Mouse (Mus musculus) kidney, embryonic 14.5 days (tissue): ENCODE measurements around the gene R3hdm2. TPM values are rescaled to one million over a fixed set of nuclear protein-coding genes. Genes with fewer than 3 reads are reported as not detected.

Experiments
- ATAC-seq: fragments of 200-750 bp; cut with Nextera tagmentation; 2 replicates; pipeline ENCODE4 v1.8.0; 2017; ENCODE audit warnings: moderate number of reproducible peaks, mild to moderate bottlenecking, moderate TSS enrichment, moderate library complexity; ENCODE audit not compliant: low FRiP score, low TSS enrichment
- H3K27ac ChIP-seq: fragments of 300-500 bp; sonication (generic); 2 replicates; pipeline ENCODE4 v1.5.1; 2014; ENCODE audit warnings: low read depth, mild to moderate bottlenecking, low read length, moderate library complexity, mixed read lengths
- H3K27me3 ChIP-seq: fragments of 300-500 bp; sonication (generic); 2 replicates; pipeline ENCODE4 v1.6.1; 2014; ENCODE audit warnings: mild to moderate bottlenecking, low read length; ENCODE audit not compliant: control insufficient read depth, insufficient read depth
- H3K36me3 ChIP-seq: fragments of 300-500 bp; sonication (generic); 2 replicates; pipeline ENCODE4 v1.6.1; 2014; ENCODE audit warnings: low read length, mixed read lengths; ENCODE audit not compliant: control insufficient read depth, insufficient read depth
- H3K4me1 ChIP-seq: fragments of 300-500 bp; sonication (generic); 2 replicates; pipeline ENCODE4 v1.6.1; 2014; ENCODE audit warnings: low read length, mixed read lengths; ENCODE audit not compliant: control insufficient read depth, insufficient read depth
- H3K4me2 ChIP-seq: fragments of 300-500 bp; sonication (generic); replicated peaks from 2 replicates; pipeline ENCODE4 v1.6.1; 2014; ENCODE audit warnings: low read depth, mild to moderate bottlenecking, low read length
- H3K4me3 ChIP-seq: fragments of 300-500 bp; sonication (generic); 2 replicates; pipeline ENCODE4 v1.5.1; 2014; ENCODE audit warnings: mild to moderate bottlenecking, low read length
- H3K9ac ChIP-seq: fragments of 300-500 bp; sonication (generic); 2 replicates; pipeline ENCODE4 v1.6.1; 2014; ENCODE audit warnings: low read depth, mild to moderate bottlenecking, low read length, moderate library complexity
- H3K9me3 ChIP-seq: fragments of 300-500 bp; sonication (generic); 2 replicates; pipeline ENCODE4 v1.6.1; 2016; ENCODE audit warnings: low read length; ENCODE audit not compliant: control insufficient read depth
- WGBS: fragments of 180-500 bp; shearing (Covaris S2); extraction: QIAGEN DNeasy Blood & Tissue Kit; methylation state at CpG from one replicate; pipeline ENCODE4 v1.1.7; 2014; 5-methylcytosine and 5-hydroxymethylcytosine counted together
- polyA plus RNA-seq: library from polyadenylated mRNA; unstranded; fragments of >200 nt; fragmentation: Nextera tagmentation; extraction: Ambion mirVana; gene quantifications from 2 replicates; pipeline ENCODE4 v1.2.1, GENCODE M21; 2014

The R3hdm2 gene
- polyA plus RNA-seq, 1 experiment from 2014 or later, result 37.9 TPM

- 0 out of 2 replicates have a peak, but pooled peaks cover 3% of the 10 kb centered on the region for H3K4me1 ChIP-seq
- peak overlapping the region; percentile 35 for H3K9ac ChIP-seq
- no peak overlapping the region for H3K4me3 ChIP-seq
- H3K4me2 ChIP-seq, result no peak overlapping the region
- no peaks in the 10 kb centered on the region for H3K27me3 ChIP-seq
- H3K27ac ChIP-seq, result no peak overlapping the region
- WGBS, result 80% methylated on average over 8 of the region's 8 CpGs
- no peaks in the 10 kb centered on the region for H3K9me3 ChIP-seq
- 0 out of 2 replicates have a peak, but pooled peaks have one; percentile 20 for ATAC-seq
- no peaks in the 10 kb centered on the region for H3K36me3 ChIP-seq
Observed at GRCm38 (mm10) chr10:127351285-127351595, 28.9 kb upstream of the R3hdm2 start.

GRCm38 (mm10) chr10:127351719-127352118 lies 28.4 kb upstream of the R3hdm2 start:
- Histone ChIP-seq H3K4me3 (no peak overlapping the region), H3K27ac (no peak overlapping the region), H3K4me1 (0 out of 2 replicates have a peak, but pooled peaks cover 3% of the 10 kb centered on the region), H3K36me3 (no peaks in the 10 kb centered on the region), H3K9ac (no peak overlapping the region), H3K9me3 (no peaks in the 10 kb centered on the region), H3K27me3 (no peaks in the 10 kb centered on the region), H3K4me2 (no peak overlapping the region)
- WGBS, result 70% methylated on average over 8 of the region's 8 CpGs
- no peak for ATAC-seq

- ATAC-seq, result no peak
Observed at GRCm38 (mm10) chr10:127352187-127352586, 27.9 kb upstream of the R3hdm2 start.

GRCm38 (mm10) chr10:127352766-127353165 lies 27.4 kb upstream of the R3hdm2 start:
- H3K4me1 ChIP-seq, result 0 out of 2 replicates have a peak, but pooled peaks cover 3% of the 10 kb centered on the region
- 88% methylated on average over 11 of the region's 11 CpGs for WGBS
- no peak for ATAC-seq
- no peak overlapping the region for H3K4me3 ChIP-seq
- no peak overlapping the region for H3K9ac ChIP-seq
- no peaks in the 10 kb centered on the region for H3K36me3 ChIP-seq
- H3K27me3 ChIP-seq, result no peaks in the 10 kb centered on the region
- H3K9me3 ChIP-seq, result no peaks in the 10 kb centered on the region
- H3K4me2 ChIP-seq, result no peak overlapping the region
- H3K27ac ChIP-seq, result no peak overlapping the region

More at GRCm38 (mm10) chr10:127352187-127352586, 27.9 kb upstream of the R3hdm2 start:
- 78% methylated on average over 9 of the region's 9 CpGs for WGBS
- no peak overlapping the region for H3K4me2 ChIP-seq
- H3K4me3 ChIP-seq, result no peak overlapping the region
- H3K9me3 ChIP-seq, result no peaks in the 10 kb centered on the region
- H3K27ac ChIP-seq, result no peak overlapping the region
- no peaks in the 10 kb centered on the region for H3K36me3 ChIP-seq
- no peak overlapping the region for H3K9ac ChIP-seq
- H3K27me3 ChIP-seq, result no peaks in the 10 kb centered on the region
- 0 out of 2 replicates have a peak, but pooled peaks cover 3% of the 10 kb centered on the region for H3K4me1 ChIP-seq

- H3K27me3 ChIP-seq, result no peaks in the 10 kb centered on the region
- no peak within 1 kb of the TSS for H3K4me2 ChIP-seq
- no peak for ATAC-seq
- 86% methylated on average over 18 of the region's 18 CpGs for WGBS
- no peaks in the 10 kb centered on the region for H3K36me3 ChIP-seq
- H3K4me3 ChIP-seq, result no peak within 1 kb of the TSS
- H3K4me1 ChIP-seq, result 0 out of 2 replicates have a peak, but pooled peaks cover 3% of the 10 kb centered on the region
- no peak within 1 kb of the TSS for H3K27ac ChIP-seq
- no peak within 1 kb of the TSS for H3K9ac ChIP-seq
- no peaks in the 10 kb centered on the region for H3K9me3 ChIP-seq
Observed at GRCm38 (mm10) chr10:127353909-127354895, 25.9 kb upstream of the R3hdm2 start, which contains the start of gene Inhbe. Inhbe (minus strand) TSS chr10:127354411.

- no peaks in the 10 kb centered on the region for H3K36me3 ChIP-seq
- H3K9ac ChIP-seq, result no peak overlapping the region
- no peak overlapping the region for H3K4me2 ChIP-seq
- 0 out of 2 replicates have a peak, but pooled peaks cover 3% of the 10 kb centered on the region for H3K4me1 ChIP-seq
- ATAC-seq, result no peak
- H3K27me3 ChIP-seq, result no peaks in the 10 kb centered on the region
- no peak overlapping the region for H3K27ac ChIP-seq
- WGBS, result 71% methylated on average over 10 of the region's 10 CpGs
- H3K4me3 ChIP-seq, result no peak overlapping the region
- H3K9me3 ChIP-seq, result no peaks in the 10 kb centered on the region
Observed at GRCm38 (mm10) chr10:127355336-127355735, 24.8 kb upstream of the R3hdm2 start.

- no peak overlapping the region for H3K4me3 ChIP-seq
- 76% methylated on average over 3 of the region's 3 CpGs for WGBS
- no peaks in the 10 kb centered on the region for H3K27me3 ChIP-seq
- ATAC-seq, result no peak
- no peak overlapping the region for H3K27ac ChIP-seq
- no peaks in the 10 kb centered on the region for H3K4me1 ChIP-seq
- no peak overlapping the region for H3K9ac ChIP-seq
- H3K36me3 ChIP-seq, result no peaks in the 10 kb centered on the region
- no peak overlapping the region for H3K4me2 ChIP-seq
- no peaks in the 10 kb centered on the region for H3K9me3 ChIP-seq
Observed at GRCm38 (mm10) chr10:127360714-127361113, 19.4 kb upstream of the R3hdm2 start.

GRCm38 (mm10) chr10:127367116-127367515 lies 13.0 kb upstream of the R3hdm2 start:
- H3K9me3 ChIP-seq, result no peaks in the 10 kb centered on the region
- 81% methylated on average over 5 of the region's 5 CpGs for WGBS
- ATAC-seq, result no peak
- no peak overlapping the region for H3K9ac ChIP-seq
- no peak overlapping the region for H3K4me3 ChIP-seq
- H3K4me1 ChIP-seq, result peaks cover 8% of the 10 kb centered on the region
- no peaks in the 10 kb centered on the region for H3K36me3 ChIP-seq
- H3K27ac ChIP-seq, result no peak overlapping the region
- no peaks in the 10 kb centered on the region for H3K27me3 ChIP-seq
- H3K4me2 ChIP-seq, result no peak overlapping the region

GRCm38 (mm10) chr10:127368273-127368672 lies 11.9 kb upstream of the R3hdm2 start:
- Histone ChIP-seq H3K4me3 (no peak overlapping the region), H3K27ac (no peak overlapping the region), H3K9ac (no peak overlapping the region), H3K36me3 (no peaks in the 10 kb centered on the region), H3K4me1 (peaks cover 8% of the 10 kb centered on the region), H3K9me3 (no peaks in the 10 kb centered on the region), H3K4me2 (no peak overlapping the region), H3K27me3 (no peaks in the 10 kb centered on the region)
- ATAC-seq, result no peak
- WGBS, result 81% methylated on average over 2 of the region's 2 CpGs
